Mouse (Mus musculus) mesoderm, embryonic 11.5 days (tissue): ENCODE data around the gene Irx5.

Experiments used
- DNase-seq: peaks from one replicate; pipeline ENCODE4 v3.0.0-alpha.2; 2012; ENCODE audit warnings: low read depth, low spot score

Gene Irx5

GRCm38 (mm10) chr8:92357398-92357981 lies at the start of gene Irx5:
Gene Irx5 (plus strand): TSS chr8:92357625.
- DNase-seq: peak; percentile 91

- no peak for DNase-seq
Measured at GRCm38 (mm10) chr8:92312178-92312577, 45.2 kb upstream of the Irx5 start.

- no peak for DNase-seq
Measured at GRCm38 (mm10) chr8:92313707-92314106, 43.7 kb upstream of the Irx5 start.

- DNase-seq: no peak
Measured at GRCm38 (mm10) chr8:92323751-92324150, 33.7 kb upstream of the Irx5 start.

GRCm38 (mm10) chr8:92327176-92327575 lies 30.2 kb upstream of the Irx5 start:
- DNase-seq: no peak

GRCm38 (mm10) chr8:92329273-92329672 lies 28.2 kb upstream of the Irx5 start:
- no peak for DNase-seq

- no peak for DNase-seq
Measured at GRCm38 (mm10) chr8:92331811-92332210, 25.6 kb upstream of the Irx5 start.

- no peak for DNase-seq
Measured at GRCm38 (mm10) chr8:92333406-92333805, 24.0 kb upstream of the Irx5 start.

GRCm38 (mm10) chr8:92335079-92335478 lies 22.3 kb upstream of the Irx5 start:
- no peak for DNase-seq

GRCm38 (mm10) chr8:92336041-92336440 lies 21.4 kb upstream of the Irx5 start:
- DNase-seq: no peak

- DNase-seq: no peak
Measured at GRCm38 (mm10) chr8:92343544-92343943, 13.9 kb upstream of the Irx5 start.

GRCm38 (mm10) chr8:92349898-92350486 lies 7.4 kb upstream of the Irx5 start:
- DNase-seq: no peak

- no peak for DNase-seq
Measured at GRCm38 (mm10) chr8:92353405-92353804, 4.0 kb upstream of the Irx5 start.

- DNase-seq: peak; percentile 37
Measured at GRCm38 (mm10) chr8:92354536-92355482, 2.6 kb upstream of the Irx5 start.

GRCm38 (mm10) chr8:92355701-92356612 lies 1.5 kb upstream of the Irx5 start:
- DNase-seq: peak; percentile 100

GRCm38 (mm10) chr8:92356613-92357375 lies 631 bp upstream of the Irx5 start:
- no peak for DNase-seq

- peak; percentile 48 for DNase-seq
Measured at GRCm38 (mm10) chr8:92358141-92358999, 945 bp downstream of the Irx5 start.

GRCm38 (mm10) chr8:92359000-92359832 lies 1.8 kb downstream of the Irx5 start:
- peak; percentile 35 for DNase-seq

- DNase-seq: peak; percentile 51
Measured at GRCm38 (mm10) chr8:92359833-92360082, 2.3 kb downstream of the Irx5 start.
